Mouse (Mus musculus): ENCODE measurements at regions not wholly inside any gene's neighbourhood (a gene's known extent, or its start where the extent isn't known, plus 50 kb on each side); places are given as distances from the start of the nearest gene placed in this dataset.

- no peak for DNase-seq (ENCODE audit: low spot score)
Measured at GRCm38 (mm10) chr2:84183624-84184287, 193.4 kb downstream of the Gm13691 start.

- DNase-seq (ENCODE audit: low spot score), result no peak
Measured at GRCm38 (mm10) chr2:84184288-84185015, 194.1 kb downstream of the Gm13691 start.

DNA sequence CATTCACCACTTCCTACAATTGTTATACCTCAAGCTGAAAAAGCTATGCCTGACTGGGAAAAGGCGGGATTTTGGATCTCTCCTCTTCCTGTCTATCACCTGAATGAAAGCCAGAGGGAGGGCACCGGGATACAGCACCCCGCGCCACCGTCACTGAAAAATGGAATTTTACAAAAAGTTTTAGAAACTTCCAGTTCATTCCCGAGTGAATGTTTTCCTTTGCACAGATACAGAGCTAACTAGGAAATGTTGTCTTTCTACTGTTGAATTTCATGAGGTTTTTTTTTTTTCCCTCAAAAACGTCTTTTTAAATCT is 194.6 kb downstream of the Gm13691 start:
- no peak for DNase-seq (ENCODE audit: low spot score)

GRCm38 (mm10) chr2:84186126-84186701 is 195.9 kb downstream of the Gm13691 start:
- peak; percentile 34 for DNase-seq (ENCODE audit: low spot score)

- DNase-seq (ENCODE audit: low spot score), result no peak
Measured at GRCm38 (mm10) chr2:84187456-84187855, 197.1 kb downstream of the Gm13691 start.

GRCm38 (mm10) chr2:84189302-84189701 is 198.9 kb downstream of the Gm13691 start:
- no peak for DNase-seq (ENCODE audit: low spot score)

GRCm38 (mm10) chr2:84217116-84217515 is 208.1 kb downstream of the Calcrl start:
- DNase-seq (ENCODE audit: low spot score), result no peak

DNA sequence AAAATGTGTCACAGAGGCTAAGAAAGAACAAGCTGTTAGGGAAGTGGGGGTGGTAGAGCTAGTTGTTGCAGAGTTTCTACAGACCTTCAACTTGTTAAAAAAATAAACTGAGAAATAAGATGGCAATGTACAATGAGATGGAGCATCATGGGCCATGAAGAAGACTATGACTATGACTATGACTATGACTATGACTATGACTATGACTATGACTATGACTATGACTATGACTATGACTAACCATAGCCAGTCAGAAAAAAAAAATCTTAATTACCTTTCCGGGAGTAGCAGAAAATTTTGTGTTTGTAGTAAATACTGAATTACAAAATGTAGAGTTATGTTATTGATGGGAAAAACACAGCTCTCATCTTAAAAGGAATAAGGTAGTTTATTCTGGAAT is 203.2 kb downstream of the Calcrl start:
- DNase-seq (ENCODE audit: low spot score), result no peak

DNA sequence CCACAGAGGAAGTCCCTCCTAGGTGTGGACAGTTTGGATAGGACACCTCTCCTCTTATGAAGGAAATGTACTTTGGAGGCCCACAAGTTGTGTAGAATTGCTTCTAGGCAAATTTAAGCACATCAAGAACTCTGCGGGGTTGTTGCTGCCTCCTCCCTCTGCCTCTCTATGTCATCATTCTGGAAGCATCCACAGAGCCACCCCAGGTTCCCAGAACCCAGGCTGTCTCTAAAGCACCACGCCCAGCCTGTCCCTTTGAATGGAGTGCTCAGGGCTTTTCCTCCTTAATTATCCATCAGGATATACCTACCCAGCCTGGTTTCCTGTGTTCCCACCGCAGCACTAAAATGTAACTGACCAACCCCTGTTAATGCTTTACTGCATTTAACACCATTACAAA is 195.4 kb downstream of the Calcrl start:
- DNase-seq (ENCODE audit: low spot score), result no peak

DNA sequence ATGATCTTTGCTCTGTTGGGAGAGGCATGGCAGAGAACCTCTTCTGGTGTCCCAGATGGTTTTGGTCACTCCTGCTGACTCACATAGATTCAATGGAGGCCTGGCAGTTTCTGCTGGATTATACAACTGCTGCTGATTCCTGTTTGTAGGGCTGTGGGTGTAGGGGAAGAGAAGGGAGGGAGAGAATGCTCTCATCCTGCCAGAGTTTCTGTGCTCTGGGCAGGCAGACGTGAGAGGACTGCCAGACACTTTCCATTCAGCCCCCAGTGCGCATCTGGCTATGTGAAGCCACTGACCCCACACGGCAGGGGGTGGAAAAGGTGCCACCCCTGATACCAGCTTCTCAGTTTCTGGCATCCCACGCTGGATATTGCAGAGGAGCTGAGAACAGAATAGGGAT is 189.6 kb downstream of the Calcrl start:
- no peak for DNase-seq (ENCODE audit: low spot score)

DNA sequence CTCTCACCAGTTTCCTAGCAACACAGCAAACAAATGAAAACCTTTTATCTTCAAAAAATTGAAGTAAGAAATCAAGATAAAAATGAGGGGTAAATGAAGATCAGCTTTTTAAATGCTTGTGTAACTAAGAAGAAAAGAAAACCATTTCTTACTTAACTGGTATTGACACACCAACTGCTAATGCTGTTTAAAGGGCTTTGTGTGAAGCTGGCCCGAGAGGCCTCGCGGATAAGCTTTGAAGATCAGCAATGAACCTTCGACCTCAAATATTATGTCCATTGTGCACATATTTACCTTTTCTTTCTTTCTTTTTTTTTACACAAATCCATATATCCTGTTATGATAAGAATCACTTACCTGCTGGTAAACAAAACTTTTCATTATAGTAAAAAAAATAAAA is 184.0 kb downstream of the Calcrl start:
- no peak for DNase-seq (ENCODE audit: low spot score)

GRCm38 (mm10) chr2:84241986-84242385 is 183.2 kb downstream of the Calcrl start:
- DNase-seq (ENCODE audit: low spot score), result no peak

- no peak for DNase-seq (ENCODE audit: low spot score)
Measured at GRCm38 (mm10) chr2:84245900-84246299, 179.3 kb downstream of the Calcrl start.

DNA sequence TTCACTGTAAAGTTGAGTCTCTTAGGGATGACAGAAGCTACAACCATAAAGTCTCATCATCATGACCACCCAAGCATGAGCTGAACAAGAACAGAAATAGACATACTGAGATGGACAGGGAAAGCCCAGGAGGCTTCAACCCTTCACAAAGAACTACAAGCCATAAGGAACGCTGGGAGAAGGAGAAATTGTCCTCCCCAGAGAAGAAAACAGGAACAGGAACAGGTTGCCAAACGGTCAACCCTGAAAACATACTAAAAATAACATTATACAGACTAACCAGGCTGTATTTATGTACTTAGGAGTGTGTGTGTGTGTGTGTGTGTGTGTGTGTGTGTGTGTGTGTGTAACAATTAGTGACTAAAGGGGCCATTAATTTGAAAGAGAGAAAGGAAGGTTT is 178.6 kb downstream of the Calcrl start:
- DNase-seq (ENCODE audit: low spot score), result no peak

GRCm38 (mm10) chr2:84248169-84248568 is 177.0 kb downstream of the Calcrl start:
- no peak for DNase-seq (ENCODE audit: low spot score)

- DNase-seq (ENCODE audit: low spot score), result no peak
Measured at GRCm38 (mm10) chr2:84249871-84250270, 175.3 kb downstream of the Calcrl start.

- DNase-seq (ENCODE audit: low spot score), result no peak
Measured at GRCm38 (mm10) chr2:84252076-84252475, 173.1 kb downstream of the Calcrl start.

- DNase-seq (ENCODE audit: low spot score), result no peak
Measured at GRCm38 (mm10) chr2:84258339-84259006, 166.7 kb downstream of the Calcrl start.

DNA sequence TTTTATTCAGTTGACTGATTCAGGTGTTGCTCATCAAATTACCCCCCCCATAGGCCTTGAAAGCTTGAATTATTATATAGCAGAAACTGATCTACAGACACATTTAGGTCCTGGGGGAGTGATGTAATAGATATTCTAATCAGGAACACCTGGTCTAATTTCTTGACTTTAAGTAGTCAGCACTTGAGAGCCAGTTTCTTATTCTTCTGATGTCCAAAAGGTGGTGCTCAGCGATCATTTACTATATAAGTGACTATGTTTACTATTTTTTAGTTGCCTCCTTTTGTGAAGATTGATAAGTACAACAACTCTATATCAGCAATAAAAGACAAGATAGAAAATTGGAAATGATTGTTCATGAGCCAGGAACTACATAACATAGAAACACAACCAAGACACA is 166.0 kb downstream of the Calcrl start:
- DNase-seq (ENCODE audit: low spot score), result no peak

- DNase-seq (ENCODE audit: low spot score), result no peak
Measured at GRCm38 (mm10) chr2:84260701-84261100, 164.5 kb downstream of the Calcrl start.

DNA sequence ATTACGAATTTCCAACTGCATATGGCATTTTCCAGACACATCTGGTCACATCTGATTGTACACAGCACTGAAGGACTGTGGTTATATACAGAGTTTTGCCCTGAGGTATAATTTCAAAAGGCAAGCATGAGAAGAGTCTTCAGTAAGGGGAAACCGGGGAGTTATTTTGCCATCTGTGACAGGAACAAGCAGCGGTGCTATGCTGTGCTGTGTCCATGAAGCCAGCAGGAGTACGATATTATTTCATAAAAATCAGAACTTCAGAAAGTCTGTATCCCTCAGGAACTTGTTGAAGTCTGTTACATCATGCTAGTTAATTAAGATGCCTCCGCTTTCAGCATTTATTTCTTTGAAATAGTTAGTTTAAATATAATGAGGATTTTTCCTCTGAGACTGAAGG is 163.7 kb downstream of the Calcrl start:
- no peak for DNase-seq (ENCODE audit: low spot score)

- no peak for DNase-seq (ENCODE audit: low spot score)
Measured at GRCm38 (mm10) chr2:84264485-84264884, 160.7 kb downstream of the Calcrl start.

GRCm38 (mm10) chr2:84265002-84265401 is 160.2 kb downstream of the Calcrl start:
- DNase-seq (ENCODE audit: low spot score), result no peak

Data from ovary, postnatal 14 days (tissue).